Mouse (Mus musculus) heart, embryonic 12.5 days (tissue): ENCODE measurements at regions not wholly inside any gene's neighbourhood (a gene's known extent, or its start where the extent isn't known, plus 50 kb on each side); places are given as distances from the start of the nearest gene placed in this dataset.

Source experiments
- ATAC-seq: fragments of 200-750 bp; cut with Nextera tagmentation; 2 replicates; pipeline ENCODE4 v1.8.0; 2017; ENCODE audit warnings: moderate TSS enrichment, moderate library complexity; ENCODE audit not compliant: insufficient number of reproducible peaks, low FRiP score
- H3K27ac ChIP-seq: fragments of 300-500 bp; sonication (generic); 2 replicates; pipeline ENCODE4 v1.5.1; 2016; ENCODE audit warnings: mild to moderate bottlenecking, moderate library complexity; ENCODE audit not compliant: poor library complexity, severe bottlenecking
- H3K27me3 ChIP-seq: fragments of 300-500 bp; sonication (generic); replicated peaks from 2 replicates; pipeline ENCODE4 v1.6.1; 2016; ENCODE audit warnings: mild to moderate bottlenecking, moderate library complexity
- H3K36me3 ChIP-seq: fragments of 300-500 bp; sonication (generic); 2 replicates; pipeline ENCODE4 v1.6.1; 2016; ENCODE audit warnings: mild to moderate bottlenecking, moderate library complexity
- H3K4me1 ChIP-seq: fragments of 300-500 bp; sonication (generic); replicated peaks from 2 replicates; pipeline ENCODE4 v1.6.1; 2016; ENCODE audit warnings: mild to moderate bottlenecking
- H3K4me2 ChIP-seq: fragments of 300-500 bp; sonication (generic); 2 replicates; pipeline ENCODE4 v1.6.1; 2016; ENCODE audit warnings: mild to moderate bottlenecking, moderate library complexity
- H3K4me3 ChIP-seq: fragments of 300-500 bp; sonication (generic); 2 replicates; pipeline ENCODE4 v1.5.1; 2016; ENCODE audit warnings: mild to moderate bottlenecking
- H3K9ac ChIP-seq: fragments of 300-500 bp; sonication (generic); 2 replicates; pipeline ENCODE4 v1.6.1; 2016; ENCODE audit warnings: mild to moderate bottlenecking, moderate library complexity
- H3K9me3 ChIP-seq: fragments of 300-500 bp; sonication (generic); replicated peaks from 2 replicates; pipeline ENCODE4 v1.6.1; 2016; ENCODE audit warnings: mild to moderate bottlenecking, moderate library complexity
- WGBS: fragments of 180-500 bp; shearing (Covaris S2); methylation state at CpG from one replicate; pipeline ENCODE4 v1.1.7; 2016; 5-methylcytosine and 5-hydroxymethylcytosine counted together

- Histone ChIP-seq H3K36me3 (no peaks in the 10 kb centered on the region), H3K4me3 (no peak overlapping the region), H3K4me2 (no peak overlapping the region), H3K4me1 (peaks cover 5% of the 10 kb centered on the region; the same call in 1 of the 2 replicates), H3K27ac (no peak overlapping the region), H3K9ac (no peak overlapping the region), H3K9me3 (no peaks in the 10 kb centered on the region; the same call in 1 of the 2 replicates), H3K27me3 (no peaks in the 10 kb centered on the region)
- ATAC-seq, result no peak
- WGBS, result 77% methylated on average over 1 of the region's 1 CpGs
Measured at GRCm38 (mm10) chr4:29034406-29034805, 221.5 kb downstream of the Epha7 start.

DNA sequence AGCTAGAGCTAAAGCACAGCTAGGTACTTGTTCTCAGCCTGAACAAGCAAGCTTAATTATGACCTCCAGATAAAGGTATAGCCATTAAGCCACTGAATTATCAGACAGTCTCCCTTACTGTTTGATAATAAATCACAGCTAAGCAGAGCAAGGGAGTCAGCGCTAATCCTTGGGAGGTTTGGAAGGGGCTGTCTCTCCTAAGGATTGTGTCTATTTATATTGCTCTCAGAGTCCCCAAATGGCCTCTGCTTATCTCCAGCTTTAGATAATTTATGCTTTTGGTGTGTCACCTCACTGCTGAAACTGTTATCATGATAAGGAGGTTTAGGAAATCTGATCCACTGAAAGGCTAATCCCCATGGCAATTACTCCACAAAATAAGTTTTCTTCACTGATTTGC lies 227.1 kb downstream of the Epha7 start:
- Histone ChIP-seq H3K4me2 (no peak overlapping the region), H3K4me1 (no peaks in the 10 kb centered on the region; the same call in 1 of the 2 replicates), H3K27me3 (no peaks in the 10 kb centered on the region), H3K27ac (no peak overlapping the region), H3K36me3 (no peaks in the 10 kb centered on the region), H3K9ac (no peak overlapping the region), H3K9me3 (no peaks in the 10 kb centered on the region), H3K4me3 (no peak overlapping the region)
- whole genome bisulfite sequencing, result 2% methylated on average over 1 of the region's 1 CpGs
- no peak for ATAC-seq

DNA sequence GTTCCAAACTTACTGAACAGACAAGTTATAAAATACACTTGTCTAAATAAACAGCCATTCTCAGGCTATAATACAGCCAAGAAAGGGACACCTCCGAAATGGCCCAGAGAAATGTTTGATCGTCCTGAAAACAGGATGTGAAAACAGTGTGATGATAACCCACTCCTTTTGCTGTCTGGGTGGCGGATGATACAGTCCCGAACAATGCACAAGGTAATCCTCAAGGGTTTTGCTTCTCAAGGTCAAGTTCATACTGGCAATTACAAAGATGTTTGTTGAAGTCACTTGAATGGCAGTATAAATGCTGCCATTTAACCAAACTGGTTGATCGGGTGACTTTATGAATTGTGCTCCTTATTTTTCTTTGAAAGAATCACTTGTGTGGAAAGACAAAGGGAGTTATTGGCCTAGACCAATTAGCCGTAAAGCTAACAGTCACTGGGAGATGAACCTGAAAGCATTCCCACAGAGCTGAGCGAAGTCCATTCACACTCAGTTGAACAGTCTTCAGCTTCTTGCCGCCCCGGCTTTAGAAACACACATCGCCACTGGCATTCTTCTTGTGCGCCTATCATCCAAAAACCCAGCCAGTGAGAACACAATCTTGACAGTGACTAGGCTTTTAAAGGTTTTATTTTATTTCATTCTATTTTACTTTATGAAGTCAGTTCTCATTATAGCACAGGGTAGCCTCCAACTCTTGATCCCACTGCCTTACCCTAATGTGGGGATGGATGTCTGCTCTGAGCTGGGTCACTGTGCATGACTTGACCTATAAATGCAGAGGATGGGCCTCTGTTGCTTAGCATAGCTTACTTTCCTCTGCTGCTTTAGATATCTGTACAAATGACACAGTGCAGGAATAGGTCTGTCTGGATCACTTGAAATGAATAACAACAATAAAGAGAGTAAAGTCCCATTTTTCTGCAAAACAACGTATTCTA lies 256.0 kb downstream of the Epha7 start:
- Histone ChIP-seq H3K4me2 (no peak overlapping the region), H3K4me1 (no peaks in the 10 kb centered on the region), H3K27me3 (no peaks in the 10 kb centered on the region), H3K9ac (no peak overlapping the region), H3K9me3 (no peaks in the 10 kb centered on the region), H3K27ac (no peak overlapping the region), H3K4me3 (no peak overlapping the region), H3K36me3 (no peaks in the 10 kb centered on the region)
- 81% methylated on average over 12 of the region's 12 CpGs for WGBS
- ATAC-seq, result no peak

DNA sequence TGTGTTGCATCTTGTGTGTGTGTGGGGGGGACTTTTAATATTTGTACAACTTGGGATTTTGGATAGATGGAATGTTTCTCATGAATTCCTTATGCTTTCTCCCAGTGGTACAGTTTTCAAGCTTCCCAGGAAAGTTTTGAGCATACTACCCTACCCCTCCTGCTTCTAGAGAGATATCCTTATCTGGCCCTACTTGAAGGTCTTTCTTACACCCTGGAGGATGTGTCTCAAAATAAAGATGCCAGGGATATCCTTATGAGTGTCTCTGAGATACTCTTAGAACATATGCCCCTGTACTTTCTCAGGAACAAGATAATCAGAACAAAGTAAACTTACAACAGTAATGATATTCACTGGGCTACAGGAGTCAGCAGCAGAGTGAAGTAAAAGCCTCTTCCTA lies 261.3 kb downstream of the Epha7 start:
- no peak for ATAC-seq

GRCm38 (mm10) chr4:29074851-29075250 lies 261.9 kb downstream of the Epha7 start:
- Histone ChIP-seq H3K9ac (no peak overlapping the region), H3K36me3 (no peaks in the 10 kb centered on the region), H3K4me1 (no peaks in the 10 kb centered on the region), H3K9me3 (no peaks in the 10 kb centered on the region), H3K4me2 (no peak overlapping the region), H3K27me3 (no peaks in the 10 kb centered on the region), H3K4me3 (no peak overlapping the region), H3K27ac (no peak overlapping the region)
- no peak for ATAC-seq
- WGBS, result 68% methylated on average over 3 of the region's 3 CpGs

More for the DNA sequence above, 261.3 kb downstream of the Epha7 start:
- Histone ChIP-seq H3K27me3 (no peaks in the 10 kb centered on the region), H3K9ac (no peak overlapping the region), H3K27ac (no peak overlapping the region), H3K4me1 (no peaks in the 10 kb centered on the region), H3K9me3 (no peaks in the 10 kb centered on the region), H3K36me3 (no peaks in the 10 kb centered on the region), H3K4me3 (no peak overlapping the region), H3K4me2 (no peak overlapping the region)

- H3K36me3 ChIP-seq, result no peaks in the 10 kb centered on the region
- H3K4me2 ChIP-seq, result no peak overlapping the region
- no peak overlapping the region for H3K9ac ChIP-seq
- no peaks in the 10 kb centered on the region for H3K4me1 ChIP-seq
- no peak overlapping the region for H3K27ac ChIP-seq
- H3K4me3 ChIP-seq, result no peak overlapping the region
- no peaks in the 10 kb centered on the region for H3K27me3 ChIP-seq
- ATAC-seq, result no peak
- H3K9me3 ChIP-seq, result no peaks in the 10 kb centered on the region
- WGBS, result 80% methylated on average over 3 of the region's 3 CpGs
Measured at GRCm38 (mm10) chr4:29076683-29077082, 263.8 kb downstream of the Epha7 start.

- Histone ChIP-seq H3K27ac (no peak overlapping the region), H3K9ac (no peak overlapping the region), H3K4me2 (no peak overlapping the region), H3K36me3 (no peaks in the 10 kb centered on the region), H3K27me3 (no peaks in the 10 kb centered on the region), H3K4me1 (no peaks in the 10 kb centered on the region), H3K9me3 (no peaks in the 10 kb centered on the region), H3K4me3 (no peak overlapping the region)
- 94% methylated on average over 3 of the region's 3 CpGs for WGBS
- ATAC-seq, result no peak
Measured at GRCm38 (mm10) chr4:29078391-29078790, 265.5 kb downstream of the Epha7 start.

DNA sequence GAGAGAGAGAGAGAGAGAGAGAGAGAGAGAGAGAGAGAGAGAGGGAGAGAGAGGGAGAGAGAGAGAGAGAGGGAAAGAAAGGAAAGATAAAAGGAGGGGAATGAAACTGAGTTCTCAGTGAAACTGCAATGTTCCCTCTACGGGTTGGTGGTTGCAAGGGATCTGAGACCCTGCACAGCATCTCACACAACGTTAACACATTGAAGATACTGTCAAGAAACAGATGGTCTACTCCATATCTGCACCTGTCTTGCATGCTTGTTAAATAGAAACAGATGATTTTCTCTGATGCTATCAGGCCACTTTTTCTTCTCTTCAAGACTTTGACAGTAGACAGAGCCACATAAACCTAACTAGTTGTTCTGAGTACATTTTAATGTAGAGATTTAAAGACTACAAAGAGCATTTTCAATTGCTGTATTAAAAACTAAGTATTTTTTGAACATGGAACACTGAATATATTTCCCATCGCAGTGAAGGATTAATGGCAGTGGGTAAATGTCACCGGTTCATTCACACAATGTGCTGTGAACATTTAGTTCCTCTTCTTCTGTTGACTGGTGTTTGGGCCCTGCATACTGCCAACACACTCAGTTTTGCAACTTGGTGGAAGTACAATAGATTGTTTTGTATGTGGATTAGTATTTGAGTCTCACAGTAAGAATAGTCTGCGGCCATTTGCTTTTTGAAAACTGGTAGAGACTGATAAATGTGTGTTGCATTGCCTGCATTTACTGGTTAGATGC lies 270.8 kb downstream of the Epha7 start:
- no peak for ATAC-seq
- Histone ChIP-seq H3K36me3 (no peaks in the 10 kb centered on the region), H3K4me1 (no peaks in the 10 kb centered on the region), H3K4me3 (no peak overlapping the region), H3K9me3 (no peaks in the 10 kb centered on the region), H3K4me2 (no peak overlapping the region), H3K27ac (no peak overlapping the region), H3K27me3 (no peaks in the 10 kb centered on the region), H3K9ac (no peak overlapping the region)
- WGBS, result 51% methylated on average over 5 of the region's 5 CpGs

DNA sequence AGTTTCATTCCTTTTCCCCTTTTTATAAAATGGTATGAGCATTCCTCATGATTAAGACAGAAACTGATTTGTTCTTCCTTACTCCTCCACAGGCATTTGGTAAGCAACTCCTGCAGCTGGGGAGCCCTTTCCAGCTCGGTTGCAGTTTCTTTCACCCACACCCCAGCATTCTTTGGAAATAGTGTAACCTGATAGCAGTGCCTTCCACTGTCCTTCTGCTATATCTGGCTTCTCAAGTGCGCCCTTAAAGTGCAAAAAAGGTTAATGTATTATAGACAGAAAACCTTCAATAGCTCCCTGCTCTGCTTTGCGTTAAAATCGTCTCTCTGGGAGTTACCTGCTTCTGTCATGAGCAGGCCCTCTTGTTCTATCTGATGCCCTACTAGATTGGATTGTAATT lies 278.0 kb downstream of the Epha7 start:
- ATAC-seq, result no peak
- WGBS, result 16% methylated on average over 4 of the region's 4 CpGs

GRCm38 (mm10) chr4:29091495-29092211 lies 278.7 kb downstream of the Epha7 start:
- Histone ChIP-seq H3K9me3 (0 out of 2 replicates have a peak, but pooled peaks cover 7% of the 10 kb centered on the region), H3K4me2 (peak overlapping the region; percentile 13; the same call in 1 of the 2 replicates)
- ATAC-seq, result no peak

More for the DNA sequence above, 278.0 kb downstream of the Epha7 start:
- no peak overlapping the region for H3K9ac ChIP-seq
- H3K4me1 ChIP-seq, result peaks cover 19% of the 10 kb centered on the region
- H3K4me2 ChIP-seq, result peak overlapping the region; percentile 13; the same call in 1 of the 2 replicates
- H3K4me3 ChIP-seq, result no peak overlapping the region
- H3K36me3 ChIP-seq, result no peaks in the 10 kb centered on the region
- H3K27ac ChIP-seq, result peak overlapping the region; percentile 39; the same call in 1 of the 2 replicates
- H3K27me3 ChIP-seq, result no peaks in the 10 kb centered on the region; the same call in 1 of the 2 replicates
- 0 out of 2 replicates have a peak, but pooled peaks cover 7% of the 10 kb centered on the region for H3K9me3 ChIP-seq

More at GRCm38 (mm10) chr4:29091495-29092211, 278.7 kb downstream of the Epha7 start:
- Histone ChIP-seq H3K27ac (peak overlapping the region; percentile 39), H3K4me1 (peaks cover 19% of the 10 kb centered on the region), H3K4me3 (no peak overlapping the region), H3K9ac (no peak overlapping the region), H3K27me3 (no peaks in the 10 kb centered on the region; the same call in 1 of the 2 replicates), H3K36me3 (no peaks in the 10 kb centered on the region)
- WGBS, result 23% methylated on average over 5 of the region's 5 CpGs
